Mouse (Mus musculus) embryonic facial prominence, embryonic 14.5 days (tissue): Measurements from ENCODE around the gene Nfatc2. TPM values are rescaled to one million over a fixed set of nuclear protein-coding genes. Genes with fewer than 3 reads are reported as not detected.

Source experiments
- ATAC-seq: fragments of 200-750 bp; cut with Nextera tagmentation; 2 replicates; pipeline ENCODE4 v1.8.0; 2017; ENCODE audit warnings: low read depth, moderate number of reproducible peaks, moderate TSS enrichment
- DNase-seq: peaks from one replicate; pipeline ENCODE4 v3.0.0-alpha.2; 2015; ENCODE audit warnings: low spot score
- H3K27ac ChIP-seq: fragments of 300-500 bp; sonication (generic); replicated peaks from 2 replicates; pipeline ENCODE4 v1.5.1; 2014; ENCODE audit warnings: low read depth, mild to moderate bottlenecking, low read length, moderate library complexity
- H3K27me3 ChIP-seq: fragments of 300-500 bp; sonication (generic); replicated peaks from 2 replicates; pipeline ENCODE4 v1.6.1; 2014; ENCODE audit warnings: low read length; ENCODE audit not compliant: control insufficient read depth, insufficient read depth
- H3K36me3 ChIP-seq: fragments of 300-500 bp; sonication (generic); 2 replicates; pipeline ENCODE4 v1.6.1; 2014; ENCODE audit warnings: low read length, mixed read lengths; ENCODE audit not compliant: control insufficient read depth, insufficient read depth
- H3K4me1 ChIP-seq: fragments of 300-500 bp; sonication (generic); 2 replicates; pipeline ENCODE4 v1.6.1; 2014; ENCODE audit warnings: antibody characterized with exemption, low read length; ENCODE audit not compliant: control insufficient read depth, insufficient read depth
- H3K4me2 ChIP-seq: fragments of 300-500 bp; sonication (generic); 2 replicates; pipeline ENCODE4 v1.6.1; 2014; ENCODE audit warnings: low read depth, mild to moderate bottlenecking, low read length, moderate library complexity, mixed read lengths
- H3K4me3 ChIP-seq: fragments of 300-500 bp; sonication (generic); 2 replicates; pipeline ENCODE4 v1.5.1; 2014; ENCODE audit warnings: low read depth, mild to moderate bottlenecking, low read length
- H3K9ac ChIP-seq: fragments of 300-500 bp; sonication (generic); 2 replicates; pipeline ENCODE4 v1.6.1; 2014; ENCODE audit warnings: low read depth, mild to moderate bottlenecking, low read length, moderate library complexity, mixed read lengths
- H3K9me3 ChIP-seq: fragments of 300-500 bp; sonication (generic); 2 replicates; pipeline ENCODE4 v1.6.1; 2016; ENCODE audit warnings: low read length; ENCODE audit not compliant: control insufficient read depth
- WGBS: fragments of 180-500 bp; shearing (Covaris S2); extraction: QIAGEN DNeasy Blood & Tissue Kit; methylation state at CpG from one replicate; pipeline ENCODE4 v1.1.7; 2014; 5-methylcytosine and 5-hydroxymethylcytosine counted together
- polyA plus RNA-seq: library from polyadenylated mRNA; unstranded; fragments of >200 nt; fragmentation: Nextera tagmentation; extraction: Ambion mirVana; gene quantifications from 2 replicates; pipeline ENCODE4 v1.2.1, GENCODE M21; 2014

The Nfatc2 gene
- polyA plus RNA-seq, 1 experiment from 2014 or later, result 5.8 TPM

- 53% methylated on average over 5 of the region's 5 CpGs for WGBS
- Histone ChIP-seq H3K36me3 (no peaks in the 10 kb centered on the region), H3K4me1 (peaks cover 18% of the 10 kb centered on the region), H3K9ac (no peak overlapping the region), H3K4me3 (no peak overlapping the region), H3K9me3 (no peaks in the 10 kb centered on the region), H3K27ac (no peak overlapping the region), H3K4me2 (no peak overlapping the region), H3K27me3 (no peaks in the 10 kb centered on the region; the same call in 1 of the 2 replicates)
- DNase-seq (no peak), ATAC-seq (no peak)
Measured at GRCm38 (mm10) chr2:168448054-168448453, 153.4 kb downstream of the Nfatc2 start.

DNA sequence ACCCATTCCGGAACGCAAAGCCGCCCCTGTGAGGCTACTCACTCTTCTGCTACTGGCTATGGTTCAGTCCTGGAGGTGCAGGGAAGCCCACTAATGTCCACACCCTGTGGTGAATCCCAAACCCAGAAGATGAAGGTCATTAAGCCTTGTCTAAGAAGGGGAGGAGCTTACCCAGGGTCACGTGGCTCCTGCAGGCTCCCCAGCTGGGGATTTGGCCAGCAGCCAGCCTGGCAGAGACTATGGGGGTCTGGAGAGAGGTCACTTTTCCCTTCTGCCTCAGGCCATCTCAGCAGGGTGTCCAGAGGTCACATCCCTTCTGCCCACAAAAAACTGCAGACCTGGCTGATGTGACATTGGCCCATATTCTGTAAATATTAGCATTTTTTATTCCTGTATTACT is 153.9 kb downstream of the Nfatc2 start:
- Histone ChIP-seq H3K27me3 (no peaks in the 10 kb centered on the region; the same call in 1 of the 2 replicates), H3K9ac (no peak overlapping the region), H3K4me2 (no peak overlapping the region), H3K36me3 (no peaks in the 10 kb centered on the region), H3K9me3 (no peaks in the 10 kb centered on the region), H3K27ac (no peak overlapping the region), H3K4me3 (no peak overlapping the region), H3K4me1 (peaks cover 17% of the 10 kb centered on the region)
- DNase-seq, result no peak
- ATAC-seq, result no peak
- WGBS, result 20% methylated on average over 4 of the region's 4 CpGs

GRCm38 (mm10) chr2:168445211-168445810 is 156.1 kb downstream of the Nfatc2 start:
- no peak overlapping the region for H3K4me3 ChIP-seq
- no peak overlapping the region for H3K27ac ChIP-seq
- ATAC-seq (peak; percentile 80), DNase-seq (peak; percentile 80)
- 37% methylated on average over 10 of the region's 10 CpGs for WGBS
- no peak overlapping the region for H3K4me2 ChIP-seq
- no peaks in the 10 kb centered on the region for H3K36me3 ChIP-seq
- 0 out of 2 replicates have a peak, but pooled peaks cover 2% of the 10 kb centered on the region for H3K9me3 ChIP-seq
- H3K9ac ChIP-seq, result no peak overlapping the region
- no peaks in the 10 kb centered on the region; the same call in 1 of the 2 replicates for H3K27me3 ChIP-seq
- H3K4me1 ChIP-seq, result peaks cover 7% of the 10 kb centered on the region; the same call in 1 of the 2 replicates

GRCm38 (mm10) chr2:168444126-168444525 is 157.3 kb downstream of the Nfatc2 start:
- no peaks in the 10 kb centered on the region; the same call in 1 of the 2 replicates for H3K27me3 ChIP-seq
- no peak overlapping the region for H3K4me2 ChIP-seq
- H3K36me3 ChIP-seq, result no peaks in the 10 kb centered on the region
- H3K9ac ChIP-seq, result no peak overlapping the region
- H3K27ac ChIP-seq, result 0 out of 2 replicates have a peak overlapping the region, but pooled peaks have one; percentile 21
- peaks cover 10% of the 10 kb centered on the region for H3K4me1 ChIP-seq
- DNase-seq (no peak), ATAC-seq (no peak)
- no peak overlapping the region for H3K4me3 ChIP-seq
- WGBS, result 29% methylated on average over 8 of the region's 8 CpGs
- H3K9me3 ChIP-seq, result 0 out of 2 replicates have a peak, but pooled peaks cover 5% of the 10 kb centered on the region

GRCm38 (mm10) chr2:168441494-168441893 is 160.0 kb downstream of the Nfatc2 start:
- H3K27ac ChIP-seq, result no peak overlapping the region
- H3K9ac ChIP-seq, result no peak overlapping the region
- no peak overlapping the region for H3K4me2 ChIP-seq
- H3K4me3 ChIP-seq, result no peak overlapping the region
- DNase-seq (no peak), ATAC-seq (no peak)
- peaks cover 10% of the 10 kb centered on the region; the same call in 1 of the 2 replicates for H3K4me1 ChIP-seq
- no peaks in the 10 kb centered on the region for H3K36me3 ChIP-seq
- WGBS, result 92% methylated on average over 12 of the region's 12 CpGs
- no peaks in the 10 kb centered on the region for H3K27me3 ChIP-seq
- 0 out of 2 replicates have a peak, but pooled peaks cover 5% of the 10 kb centered on the region for H3K9me3 ChIP-seq

DNA sequence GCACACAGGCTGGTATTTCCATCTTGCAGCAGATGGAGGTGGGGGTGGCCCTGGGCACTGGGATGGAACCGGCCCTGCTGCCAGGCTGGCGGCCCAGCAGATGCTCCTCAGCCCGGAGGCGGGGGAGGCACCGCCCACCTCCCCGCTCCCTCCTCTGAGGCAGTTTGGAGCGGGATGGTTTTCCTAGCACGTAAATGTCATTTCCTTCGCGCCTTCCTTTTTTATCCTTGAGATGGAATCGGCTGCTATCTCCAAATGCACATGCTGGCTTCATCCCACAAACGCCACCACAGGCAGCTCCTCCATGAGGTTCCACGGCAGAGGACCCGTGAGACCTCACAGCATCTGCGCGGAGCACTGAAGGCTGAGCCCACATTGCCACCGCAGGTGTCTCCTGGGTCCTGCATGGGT is 160.5 kb downstream of the Nfatc2 start:
- Histone ChIP-seq H3K9ac (no peak overlapping the region), H3K36me3 (no peaks in the 10 kb centered on the region), H3K27ac (no peak overlapping the region), H3K27me3 (no peaks in the 10 kb centered on the region), H3K4me3 (no peak overlapping the region), H3K4me1 (peaks cover 10% of the 10 kb centered on the region; the same call in 1 of the 2 replicates), H3K9me3 (0 out of 2 replicates have a peak, but pooled peaks cover 5% of the 10 kb centered on the region), H3K4me2 (no peak overlapping the region)
- 87% methylated on average over 17 of the region's 17 CpGs for whole genome bisulfite sequencing
- DNase-seq (no peak), ATAC-seq (no peak)

DNA sequence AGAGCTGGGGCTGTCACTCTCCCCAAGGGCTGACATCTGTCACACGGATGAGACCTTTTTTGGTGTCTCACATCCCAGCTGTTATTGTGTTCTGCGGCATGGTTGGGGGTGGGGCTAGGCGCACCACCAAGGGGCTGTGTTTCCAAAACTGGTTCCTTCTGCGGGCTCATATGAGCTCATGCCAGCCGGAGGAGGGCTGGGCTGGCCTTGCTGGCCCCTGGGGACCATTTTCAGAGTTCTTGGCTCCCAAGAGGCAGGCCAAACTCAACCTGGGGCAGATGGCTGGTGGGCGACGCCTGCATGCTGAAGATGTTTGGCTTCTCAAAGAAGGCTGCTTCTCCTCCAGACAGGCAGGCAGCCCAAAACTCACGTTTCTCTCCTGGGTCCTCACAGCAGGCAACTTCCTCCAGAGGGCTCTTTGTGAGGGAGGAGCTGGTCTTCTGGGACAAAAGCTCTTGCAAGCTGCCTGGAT is 162.4 kb downstream of the Nfatc2 start:
- 0 out of 2 replicates have a peak, but pooled peaks cover 5% of the 10 kb centered on the region for H3K9me3 ChIP-seq
- peaks cover 10% of the 10 kb centered on the region; the same call in 1 of the 2 replicates for H3K4me1 ChIP-seq
- no peak overlapping the region for H3K4me2 ChIP-seq
- WGBS, result 41% methylated on average over 5 of the region's 8 CpGs
- H3K4me3 ChIP-seq, result no peak overlapping the region
- no peaks in the 10 kb centered on the region for H3K36me3 ChIP-seq
- H3K9ac ChIP-seq, result peak overlapping the region; percentile 25; the same call in 1 of the 2 replicates
- H3K27ac ChIP-seq, result peak overlapping the region; percentile 65
- peak; percentile 41 for ATAC-seq
- DNase-seq, result peak; percentile 45
- H3K27me3 ChIP-seq, result no peaks in the 10 kb centered on the region

GRCm38 (mm10) chr2:168434187-168434586 is 167.3 kb downstream of the Nfatc2 start:
- Histone ChIP-seq H3K27ac (no peak overlapping the region), H3K4me1 (peaks cover 7% of the 10 kb centered on the region; the same call in 1 of the 2 replicates), H3K4me3 (no peak overlapping the region), H3K27me3 (no peaks in the 10 kb centered on the region), H3K4me2 (no peak overlapping the region), H3K9ac (no peak overlapping the region), H3K9me3 (0 out of 2 replicates have a peak, but pooled peaks cover 4% of the 10 kb centered on the region), H3K36me3 (no peaks in the 10 kb centered on the region)
- DNase-seq, result no peak
- 73% methylated on average over 5 of the region's 5 CpGs for WGBS
- no peak for ATAC-seq
